Mouse (Mus musculus): ENCODE measurements around the gene Zfp3.

GRCm38 (mm10) chr11:70737749-70738148, 26.3 kb upstream of the Zfp3 start:
- no peak for TF ChIP-seq CTCF (IDR thresholded peaks at IDR 0.05; ENCODE audit: low read depth, low read length)
- no peak for TF ChIP-seq TAL1 (conservative IDR thresholded peaks at IDR 0.05; ENCODE audit: low read depth, low read length)
